Mouse (Mus musculus) neural tube, embryonic 12.5 days (tissue): ENCODE measurements around the gene Pnkp. TPM values are rescaled to one million over a fixed set of nuclear protein-coding genes. Genes with fewer than 3 reads are reported as not detected.

Experiments used
- ATAC-seq: fragments of 200-750 bp; cut with Nextera tagmentation; 2 replicates; pipeline ENCODE4 v1.8.0; 2017; ENCODE audit warnings: low read depth, mild to moderate bottlenecking, moderate TSS enrichment, moderate library complexity; ENCODE audit not compliant: low FRiP score
- H3K27ac ChIP-seq: fragments of 300-500 bp; sonication (generic); 2 replicates; pipeline ENCODE4 v1.5.1; 2016
- H3K27me3 ChIP-seq: fragments of 300-500 bp; sonication (generic); replicated peaks from 2 replicates; pipeline ENCODE4 v1.6.1; 2016; ENCODE audit warnings: mild to moderate bottlenecking
- H3K36me3 ChIP-seq: fragments of 300-500 bp; sonication (generic); 2 replicates; pipeline ENCODE4 v1.6.1; 2016; ENCODE audit warnings: mild to moderate bottlenecking
- H3K4me1 ChIP-seq: fragments of 300-500 bp; sonication (generic); 2 replicates; pipeline ENCODE4 v1.6.1; 2016
- H3K4me2 ChIP-seq: fragments of 300-500 bp; sonication (generic); replicated peaks from 2 replicates; pipeline ENCODE4 v1.6.1; 2016; ENCODE audit warnings: mild to moderate bottlenecking
- H3K4me3 ChIP-seq: fragments of 300-500 bp; sonication (generic); 2 replicates; pipeline ENCODE4 v1.5.1; 2016
- H3K9ac ChIP-seq: fragments of 300-500 bp; sonication (generic); 2 replicates; pipeline ENCODE4 v1.6.1; 2016; ENCODE audit warnings: mild to moderate bottlenecking
- H3K9me3 ChIP-seq: fragments of 300-500 bp; sonication (generic); 2 replicates; pipeline ENCODE4 v1.6.1; 2016; ENCODE audit warnings: mild to moderate bottlenecking
- whole genome bisulfite sequencing: fragments of 180-500 bp; shearing (Covaris S2); methylation state at CpG from one replicate; pipeline ENCODE4 v1.1.7; 2016; 5-methylcytosine and 5-hydroxymethylcytosine counted together
- polyA plus RNA-seq: library from polyadenylated mRNA; unstranded; fragments of >200 nt; fragmentation: Nextera tagmentation; extraction: Ambion mirVana; gene quantifications from 2 replicates; pipeline ENCODE4 v1.2.1, GENCODE M21; 2016

Gene Pnkp
- polyA plus RNA-seq, 1 experiment from 2014 or later = 39.3 TPM

DNA sequence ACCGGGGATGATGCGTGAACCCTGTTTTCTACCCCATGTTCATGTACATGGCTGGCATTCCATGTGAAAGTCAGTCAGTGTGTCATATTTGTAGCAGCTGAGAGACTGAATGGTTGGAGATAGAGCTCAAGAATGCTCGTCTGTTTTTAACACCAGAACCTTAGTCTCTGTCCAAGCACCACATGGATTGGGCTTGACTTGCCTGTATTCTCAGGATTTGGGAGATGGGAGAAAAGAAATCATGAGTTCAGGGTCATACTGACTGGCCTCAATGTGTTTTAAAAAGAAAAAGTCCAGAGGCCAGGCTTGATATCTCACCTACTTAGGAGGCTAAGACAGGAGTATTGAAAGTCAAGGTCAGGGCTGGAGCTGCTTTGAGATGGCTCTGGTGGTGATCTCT is 39.5 kb upstream of the Pnkp start:
- Histone ChIP-seq H3K36me3 (peaks cover 2% of the 10 kb centered on the region; the same call in 1 of the 2 replicates), H3K4me3 (peak overlapping the region; percentile 87), H3K27me3 (no peaks in the 10 kb centered on the region), H3K4me1 (peaks cover 48% of the 10 kb centered on the region), H3K9ac (peak overlapping the region; percentile 90), H3K27ac (no peak overlapping the region), H3K9me3 (no peaks in the 10 kb centered on the region), H3K4me2 (peak overlapping the region; percentile 74)
- ATAC-seq = no peak
- WGBS = 31% methylated on average over 3 of the region's 3 CpGs

DNA sequence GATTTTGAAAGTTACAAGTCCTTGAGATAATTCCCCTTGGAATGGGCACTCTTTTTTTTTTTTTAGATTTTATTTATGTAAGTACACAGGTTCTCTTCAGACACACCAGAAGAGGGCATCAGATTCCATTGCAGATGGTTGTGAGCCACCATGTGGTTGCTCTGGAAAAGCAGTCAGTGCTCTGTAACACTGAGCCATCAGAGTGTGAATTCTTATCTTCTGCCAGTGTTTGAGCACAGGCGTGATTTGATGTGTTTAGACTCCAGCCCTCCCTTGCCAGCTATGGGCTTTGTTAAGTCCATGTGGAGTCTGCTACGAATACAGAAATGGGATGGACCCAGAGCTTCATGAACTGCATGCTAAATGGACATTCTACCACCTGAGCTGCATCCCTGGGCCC is 38.8 kb upstream of the Pnkp start:
- WGBS = 40% methylated on average over 2 of the region's 2 CpGs
- H3K4me1 ChIP-seq = peaks cover 50% of the 10 kb centered on the region
- ATAC-seq = no peak
- H3K36me3 ChIP-seq = no peaks in the 10 kb centered on the region
- H3K27me3 ChIP-seq = no peaks in the 10 kb centered on the region
- no peaks in the 10 kb centered on the region for H3K9me3 ChIP-seq
- peak overlapping the region; percentile 90; the same call in 1 of the 2 replicates for H3K9ac ChIP-seq
- H3K4me3 ChIP-seq = peak overlapping the region; percentile 5; the same call in 1 of the 2 replicates
- H3K27ac ChIP-seq = no peak overlapping the region
- peak overlapping the region; percentile 74 for H3K4me2 ChIP-seq

DNA sequence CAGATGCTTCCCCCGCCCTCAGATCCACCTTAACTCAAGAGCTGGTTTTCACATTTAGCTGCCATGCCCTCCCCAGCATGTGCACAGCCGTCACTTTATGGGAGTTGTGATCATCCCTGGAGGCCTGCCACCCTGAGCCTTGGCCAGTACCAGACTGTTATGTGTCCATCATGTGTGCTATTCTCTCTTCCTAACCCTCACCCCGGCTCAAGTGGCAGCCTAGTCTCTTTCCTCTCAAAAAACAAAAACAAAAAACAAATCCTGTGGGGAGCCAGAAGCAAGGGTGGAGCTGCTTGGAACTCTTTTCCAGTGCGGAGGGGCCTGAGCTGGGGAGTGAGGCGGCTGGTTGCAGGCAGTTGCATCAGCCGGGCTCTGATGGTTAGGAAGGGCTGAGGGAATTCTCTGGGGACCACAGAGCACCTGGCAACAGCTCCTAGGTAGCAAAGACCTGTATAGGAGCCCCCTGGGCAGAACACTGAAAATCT is 38.1 kb upstream of the Pnkp start:
- Histone ChIP-seq H3K9ac (peak overlapping the region; percentile 38), H3K4me3 (peak overlapping the region; percentile 5), H3K4me1 (peaks cover 55% of the 10 kb centered on the region), H3K4me2 (peak overlapping the region; percentile 74), H3K27me3 (no peaks in the 10 kb centered on the region), H3K36me3 (no peaks in the 10 kb centered on the region), H3K9me3 (no peaks in the 10 kb centered on the region), H3K27ac (no peak overlapping the region)
- no peak for ATAC-seq
- WGBS = 63% methylated on average over 6 of the region's 6 CpGs

DNA sequence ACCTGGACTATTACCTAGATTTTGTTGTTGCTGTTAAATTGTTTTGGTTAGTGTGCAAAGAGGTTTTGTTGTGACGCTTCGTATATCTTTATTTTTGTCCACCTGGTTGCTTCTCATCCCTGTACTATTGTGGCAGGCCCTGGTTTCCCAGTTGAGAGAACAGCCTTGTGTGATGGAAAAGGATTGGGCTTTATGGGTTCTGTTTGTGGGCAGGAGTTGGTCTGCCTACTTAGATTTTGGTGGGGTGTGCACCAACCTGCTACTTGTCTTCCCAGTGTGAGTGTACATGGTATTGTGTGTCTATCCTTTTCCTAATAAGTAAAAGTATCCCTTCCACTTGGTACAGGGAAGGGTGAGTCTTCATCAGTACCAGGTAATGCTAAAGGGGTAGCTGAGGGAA is 37.5 kb upstream of the Pnkp start:
- no peaks in the 10 kb centered on the region for H3K36me3 ChIP-seq
- H3K27ac ChIP-seq = no peak overlapping the region
- WGBS = 93% methylated on average over 2 of the region's 2 CpGs
- peak overlapping the region; percentile 74 for H3K4me2 ChIP-seq
- no peak overlapping the region for H3K4me3 ChIP-seq
- no peaks in the 10 kb centered on the region for H3K9me3 ChIP-seq
- peaks cover 60% of the 10 kb centered on the region for H3K4me1 ChIP-seq
- no peaks in the 10 kb centered on the region for H3K27me3 ChIP-seq
- no peak overlapping the region for H3K9ac ChIP-seq
- ATAC-seq = no peak

DNA sequence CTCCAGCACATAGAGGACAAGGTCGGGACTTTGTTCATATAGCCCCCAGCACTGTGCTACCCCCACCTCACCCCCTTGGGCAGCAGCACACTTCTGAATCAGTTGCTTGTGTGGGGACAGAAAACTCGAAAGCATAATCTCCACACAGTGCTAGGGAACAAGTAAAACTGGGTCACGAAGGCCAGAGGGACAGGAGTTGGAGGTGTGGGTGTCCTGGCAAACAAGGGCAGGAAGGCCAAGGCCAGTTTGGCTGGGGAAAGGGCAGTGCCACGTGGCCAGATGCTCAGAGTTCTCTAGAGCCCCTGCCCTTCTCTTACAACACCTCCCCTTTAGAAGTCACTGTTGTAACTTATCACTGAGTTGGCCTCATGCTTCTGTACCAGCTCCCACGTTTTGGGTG is 37.1 kb upstream of the Pnkp start:
- Histone ChIP-seq H3K4me3 (no peak overlapping the region; the same call in 1 of the 2 replicates), H3K9me3 (no peaks in the 10 kb centered on the region), H3K4me2 (0 out of 2 replicates have a peak overlapping the region, but pooled peaks have one; percentile 8), H3K4me1 (peaks cover 59% of the 10 kb centered on the region), H3K9ac (no peak overlapping the region), H3K27ac (no peak overlapping the region), H3K36me3 (no peaks in the 10 kb centered on the region), H3K27me3 (no peaks in the 10 kb centered on the region)
- ATAC-seq = no peak
- WGBS = 74% methylated on average over 5 of the region's 5 CpGs

DNA sequence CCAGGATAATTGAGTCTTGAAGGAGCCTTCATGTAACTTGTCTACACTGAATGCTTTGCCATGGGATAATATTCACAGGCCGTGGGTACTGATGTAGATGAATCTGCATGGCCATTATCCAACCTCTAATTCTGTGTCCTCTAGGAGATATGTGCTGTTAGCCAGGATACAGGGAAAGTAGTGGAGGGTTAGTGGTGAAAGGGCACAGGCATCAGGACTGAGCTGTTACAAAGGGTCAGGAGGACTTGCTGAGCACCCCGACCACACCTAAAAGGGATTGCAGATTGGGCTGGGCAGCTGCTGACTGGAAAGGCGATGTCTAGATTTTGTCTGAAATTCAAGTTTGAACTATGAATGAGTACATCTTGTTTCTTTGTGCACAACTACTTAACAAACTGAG is 36.4 kb upstream of the Pnkp start:
- no peaks in the 10 kb centered on the region for H3K36me3 ChIP-seq
- H3K9ac ChIP-seq = no peak overlapping the region
- no peak overlapping the region for H3K4me2 ChIP-seq
- 90% methylated on average over 3 of the region's 3 CpGs for WGBS
- ATAC-seq = no peak
- no peak overlapping the region for H3K4me3 ChIP-seq
- no peaks in the 10 kb centered on the region for H3K27me3 ChIP-seq
- no peak overlapping the region for H3K27ac ChIP-seq
- H3K9me3 ChIP-seq = no peaks in the 10 kb centered on the region
- peaks cover 53% of the 10 kb centered on the region for H3K4me1 ChIP-seq

DNA sequence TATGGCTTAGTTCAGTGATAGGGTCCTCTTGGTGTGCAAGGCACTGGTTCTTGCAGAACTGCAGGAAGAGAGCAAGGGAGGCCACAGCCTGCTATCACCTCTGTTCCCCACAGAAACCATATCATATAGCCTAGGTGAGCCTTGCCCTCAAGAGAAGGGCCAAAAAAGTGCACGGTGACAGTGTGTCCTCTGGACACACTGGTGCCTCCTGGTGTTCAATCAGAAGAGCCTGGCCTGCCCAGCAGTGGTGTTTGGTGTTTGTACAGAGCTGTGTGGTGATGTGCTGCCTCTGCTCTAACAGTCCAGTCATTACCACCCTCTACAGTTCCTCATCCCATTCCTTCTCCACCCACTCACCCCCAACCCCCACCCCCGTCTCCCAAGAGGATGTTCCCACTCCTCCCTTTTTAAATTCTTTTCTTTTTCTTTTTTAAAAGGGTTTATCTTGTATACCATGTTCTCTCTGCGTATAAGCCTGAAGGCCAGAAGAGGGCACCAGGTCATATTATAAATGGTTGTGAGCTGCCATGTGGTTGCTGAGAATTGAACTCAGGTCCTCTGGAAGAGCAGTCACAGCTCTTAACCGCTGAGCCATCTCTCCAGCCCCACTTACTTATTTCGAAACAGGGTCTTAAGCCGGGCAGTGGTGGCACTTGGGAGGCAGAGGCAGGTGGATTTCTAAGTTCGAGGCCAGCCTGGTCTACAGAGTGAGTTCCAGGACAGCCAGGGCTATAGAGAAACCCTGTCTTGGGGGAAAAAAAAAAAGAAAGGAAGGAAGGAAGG is 35.1 kb upstream of the Pnkp start:
- Histone ChIP-seq H3K4me3 (no peak overlapping the region), H3K9me3 (no peaks in the 10 kb centered on the region), H3K36me3 (no peaks in the 10 kb centered on the region), H3K4me1 (peaks cover 52% of the 10 kb centered on the region), H3K27ac (no peak overlapping the region), H3K4me2 (no peak overlapping the region), H3K27me3 (no peaks in the 10 kb centered on the region), H3K9ac (no peak overlapping the region)
- 89% methylated on average over 7 of the region's 7 CpGs for WGBS
- ATAC-seq = no peak

DNA sequence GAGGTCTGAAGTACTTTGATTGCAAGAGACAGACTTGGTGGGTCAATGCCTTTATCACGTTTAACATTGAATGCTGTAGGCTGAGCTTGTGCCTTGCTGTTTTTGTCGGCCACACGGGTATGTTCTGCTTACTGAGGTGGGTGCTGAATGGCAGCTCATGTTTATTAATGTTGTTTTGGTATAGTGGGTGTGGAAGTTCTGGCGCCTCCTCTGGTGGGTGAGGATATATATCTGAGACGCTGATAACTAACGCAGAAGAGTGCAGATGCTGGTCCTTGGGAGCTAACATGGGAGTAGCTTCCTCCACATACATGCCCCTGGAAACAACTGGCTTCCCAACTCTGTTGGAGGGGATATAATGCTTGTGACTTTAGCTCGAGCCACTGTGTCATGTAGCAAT is 33.5 kb upstream of the Pnkp start:
- Histone ChIP-seq H3K4me3 (no peak overlapping the region), H3K27ac (no peak overlapping the region), H3K9me3 (no peaks in the 10 kb centered on the region), H3K4me2 (no peak overlapping the region), H3K4me1 (peaks cover 36% of the 10 kb centered on the region), H3K36me3 (peaks cover 4% of the 10 kb centered on the region), H3K9ac (no peak overlapping the region), H3K27me3 (no peaks in the 10 kb centered on the region)
- no peak for ATAC-seq
- WGBS = 43% methylated on average over 7 of the region's 7 CpGs

DNA sequence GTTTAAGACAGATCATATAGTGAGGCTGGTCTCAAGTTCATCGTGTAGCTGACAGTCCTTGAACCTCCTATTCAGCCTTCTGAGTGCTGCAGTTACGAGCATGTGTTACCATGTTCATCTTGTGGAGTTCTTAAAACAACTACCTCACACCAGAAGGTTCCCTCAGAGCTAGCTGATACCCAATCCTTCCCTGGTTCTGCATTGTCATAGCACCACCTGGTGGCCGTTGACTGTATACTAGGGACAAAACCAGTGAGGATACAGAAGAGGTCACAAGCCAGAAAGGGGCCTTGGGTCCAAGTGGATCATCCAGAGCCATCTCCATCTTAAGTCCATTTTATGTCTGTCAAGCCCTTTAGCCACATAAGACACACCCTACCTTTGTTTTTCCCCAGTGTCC is 32.1 kb upstream of the Pnkp start:
- peaks cover 19% of the 10 kb centered on the region for H3K36me3 ChIP-seq
- no peak overlapping the region for H3K27ac ChIP-seq
- no peak overlapping the region for H3K4me3 ChIP-seq
- no peaks in the 10 kb centered on the region for H3K9me3 ChIP-seq
- H3K27me3 ChIP-seq = no peaks in the 10 kb centered on the region
- H3K9ac ChIP-seq = no peak overlapping the region
- WGBS = 29% methylated on average over 3 of the region's 3 CpGs
- no peak overlapping the region for H3K4me2 ChIP-seq
- H3K4me1 ChIP-seq = peaks cover 23% of the 10 kb centered on the region
- 0 out of 2 replicates have a peak, but pooled peaks have one; percentile 41 for ATAC-seq

DNA sequence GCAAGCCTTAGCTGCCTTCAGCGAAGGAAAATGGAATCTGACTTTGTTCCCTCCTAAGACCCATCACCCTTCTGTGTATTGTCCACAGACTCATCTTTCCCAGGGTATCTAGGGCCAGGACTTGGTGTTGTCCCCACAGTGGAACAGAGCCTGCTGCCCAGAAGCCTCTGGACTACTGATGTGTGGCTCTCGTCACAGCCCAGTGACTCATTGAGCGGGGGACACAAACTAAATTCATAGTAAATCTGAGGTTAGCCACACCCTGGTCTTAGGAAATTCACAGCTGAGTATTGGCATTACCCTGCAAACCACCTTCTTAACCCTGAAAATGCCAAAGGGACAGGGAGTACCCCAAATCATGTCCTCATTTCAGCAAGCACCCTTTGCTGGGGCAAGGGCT is 30.2 kb upstream of the Pnkp start:
- 94% methylated on average over 3 of the region's 3 CpGs for WGBS
- Histone ChIP-seq H3K9ac (no peak overlapping the region), H3K4me3 (no peak overlapping the region), H3K9me3 (no peaks in the 10 kb centered on the region), H3K27ac (no peak overlapping the region), H3K27me3 (no peaks in the 10 kb centered on the region), H3K36me3 (peaks cover 37% of the 10 kb centered on the region), H3K4me2 (no peak overlapping the region), H3K4me1 (peaks cover 16% of the 10 kb centered on the region)
- no peak for ATAC-seq

DNA sequence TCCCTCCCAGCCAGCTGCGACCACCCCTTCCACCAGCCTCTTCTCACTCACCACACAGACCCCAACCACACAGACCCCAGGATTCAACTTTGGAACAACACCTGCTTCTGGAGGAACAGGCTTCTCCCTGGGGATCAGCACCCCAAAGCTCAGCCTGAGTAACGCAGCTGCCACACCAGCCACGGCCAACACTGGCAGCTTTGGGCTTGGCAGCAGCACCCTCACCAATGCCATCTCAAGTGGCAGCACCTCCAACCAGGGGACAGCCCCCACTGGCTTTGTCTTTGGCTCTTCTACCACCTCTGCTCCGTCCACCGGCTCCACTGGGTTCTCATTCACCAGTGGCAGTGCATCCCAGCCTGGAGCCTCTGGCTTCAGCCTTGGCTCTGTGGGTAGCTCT is 28.2 kb upstream of the Pnkp start:
- Histone ChIP-seq H3K4me1 (peaks cover 10% of the 10 kb centered on the region), H3K4me2 (no peak overlapping the region), H3K9ac (no peak overlapping the region), H3K4me3 (no peak overlapping the region), H3K27ac (no peak overlapping the region), H3K27me3 (no peaks in the 10 kb centered on the region), H3K36me3 (peaks cover 43% of the 10 kb centered on the region), H3K9me3 (no peaks in the 10 kb centered on the region)
- no peak for ATAC-seq
- WGBS = 92% methylated on average over 5 of the region's 5 CpGs

DNA sequence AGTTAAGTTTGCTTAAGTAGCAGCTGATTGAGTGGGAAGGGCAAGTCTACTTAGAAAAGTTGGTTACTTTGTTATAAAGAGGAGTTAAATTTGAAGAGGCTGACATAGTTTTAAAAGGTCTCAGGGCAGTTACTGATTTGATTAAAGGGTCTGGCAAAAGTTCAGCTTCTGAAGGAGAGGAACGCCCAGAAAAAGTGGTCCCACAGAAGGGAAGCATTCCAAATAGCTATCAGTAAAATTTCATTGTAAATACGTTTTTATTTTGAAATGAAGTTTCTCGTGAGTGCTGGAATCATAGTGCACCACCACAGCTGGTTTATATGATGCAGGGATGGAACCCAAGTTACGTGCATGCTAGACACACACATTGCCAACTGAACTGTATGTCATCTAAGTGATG is 24.2 kb upstream of the Pnkp start:
- Histone ChIP-seq H3K27me3 (no peaks in the 10 kb centered on the region), H3K9me3 (no peaks in the 10 kb centered on the region), H3K4me3 (no peak overlapping the region), H3K27ac (no peak overlapping the region), H3K36me3 (peaks cover 43% of the 10 kb centered on the region), H3K9ac (no peak overlapping the region), H3K4me2 (no peak overlapping the region), H3K4me1 (no peaks in the 10 kb centered on the region)
- 86% methylated on average over 4 of the region's 4 CpGs for WGBS
- no peak for ATAC-seq
